Mouse (Mus musculus): Measurements from ENCODE around the gene Cacna1g.

Cacna1g gene

DNA sequence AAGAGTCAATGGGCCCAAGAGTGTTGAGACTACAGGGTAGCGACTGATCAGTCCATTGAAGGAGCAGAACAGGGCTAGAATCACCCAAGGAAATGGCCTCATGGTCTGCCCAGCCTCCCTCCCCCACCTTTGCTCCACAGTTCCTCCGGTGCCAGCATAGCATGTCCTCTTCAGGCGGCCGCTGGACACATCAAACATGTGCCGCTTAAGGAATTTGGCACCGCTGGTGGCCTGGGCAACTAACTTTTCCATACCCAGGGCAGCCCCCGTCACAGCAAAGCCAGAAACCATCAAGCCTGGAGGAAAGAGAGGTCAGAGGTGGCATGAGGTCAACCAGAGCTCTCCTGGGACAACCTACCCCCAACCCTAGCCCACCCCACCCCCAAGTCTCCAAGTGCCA is 8.0 kb upstream of the Cacna1g start:
- no peak for DNase-seq (ENCODE audit: low read depth, low spot score)

DNA sequence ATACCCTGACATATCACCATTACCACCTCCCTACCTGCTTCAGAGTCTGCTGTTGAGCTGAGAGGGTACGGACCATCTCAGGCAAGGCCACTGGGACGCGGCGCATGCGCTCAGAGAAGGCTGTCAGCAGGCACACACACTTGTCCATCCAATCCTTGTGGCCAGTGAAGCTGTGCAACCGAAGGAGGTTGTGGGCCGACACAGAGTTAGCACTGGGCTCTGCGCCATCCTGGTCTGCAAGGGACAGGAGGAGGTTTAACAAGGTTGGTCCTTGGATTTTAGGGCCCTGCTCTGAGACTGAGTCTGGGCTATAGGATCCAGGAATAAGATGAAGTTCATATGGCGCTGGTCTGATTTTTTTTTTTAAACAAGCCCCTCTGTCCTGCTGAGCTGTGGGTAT is 6.4 kb upstream of the Cacna1g start:
- DNase-seq (ENCODE audit: low read depth, low spot score): no peak

DNA sequence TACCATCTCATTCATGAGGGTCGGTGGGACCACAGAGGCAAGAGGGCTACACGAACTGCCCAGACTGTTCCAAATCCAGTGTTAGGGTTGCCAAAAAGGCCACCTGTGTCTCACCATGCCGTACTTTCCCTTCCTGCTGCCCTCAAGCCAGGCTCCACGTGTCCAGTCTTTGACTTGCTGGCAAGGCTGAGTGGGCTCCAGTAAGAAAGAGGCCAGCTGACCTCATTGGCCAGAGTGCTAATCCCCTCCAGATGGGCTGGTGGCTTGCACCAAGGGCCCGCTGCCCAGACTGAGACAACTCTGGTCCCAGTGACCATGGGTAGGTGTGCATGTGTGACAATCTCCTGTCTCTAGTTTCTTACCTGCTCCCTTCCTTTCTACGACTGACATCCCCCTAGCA is 3.7 kb upstream of the Cacna1g start:
- DNase-seq (ENCODE audit: low read depth, low spot score): no peak

DNA sequence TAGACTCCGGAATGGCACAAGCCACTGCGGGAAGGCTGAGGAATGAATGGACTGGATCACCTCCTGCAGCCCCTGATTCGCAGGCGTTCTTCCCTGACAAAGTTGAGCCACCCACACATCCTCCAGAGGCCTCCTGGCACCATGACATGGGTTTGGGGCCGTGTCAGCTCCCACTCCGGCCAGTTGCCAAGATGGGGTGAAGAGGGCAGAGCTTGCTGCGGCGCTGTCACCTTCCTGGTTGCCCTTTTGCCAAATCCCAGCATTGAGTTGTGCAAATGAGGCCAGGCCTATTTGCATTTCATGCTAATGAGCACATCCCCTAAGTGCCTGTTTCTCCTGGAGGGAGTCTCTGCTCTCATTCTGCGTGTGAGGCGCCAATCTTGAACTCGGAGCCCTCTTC is 1.7 kb upstream of the Cacna1g start:
- no peak for DNase-seq (ENCODE audit: low read depth, low spot score)

DNA sequence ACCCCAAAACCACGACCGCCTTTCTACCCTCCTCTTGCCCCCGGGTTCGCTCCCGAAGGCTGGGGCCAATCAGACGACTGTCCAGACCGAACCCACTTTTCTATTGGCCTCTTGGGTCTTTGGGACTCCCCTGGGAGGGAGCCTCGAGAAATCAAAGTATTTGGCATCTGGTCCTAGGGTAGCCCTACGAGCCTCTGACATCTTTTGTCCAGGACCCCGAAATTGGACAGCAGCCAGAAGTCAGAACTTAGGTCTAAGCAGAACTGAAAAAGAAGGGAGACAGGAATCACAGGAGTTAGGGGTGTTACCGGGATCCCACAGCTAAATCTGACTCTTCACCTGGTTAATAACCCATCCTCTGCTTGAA is 529 bp upstream of the Cacna1g start:
- no peak for DNase-seq (ENCODE audit: low read depth, low spot score)

DNA sequence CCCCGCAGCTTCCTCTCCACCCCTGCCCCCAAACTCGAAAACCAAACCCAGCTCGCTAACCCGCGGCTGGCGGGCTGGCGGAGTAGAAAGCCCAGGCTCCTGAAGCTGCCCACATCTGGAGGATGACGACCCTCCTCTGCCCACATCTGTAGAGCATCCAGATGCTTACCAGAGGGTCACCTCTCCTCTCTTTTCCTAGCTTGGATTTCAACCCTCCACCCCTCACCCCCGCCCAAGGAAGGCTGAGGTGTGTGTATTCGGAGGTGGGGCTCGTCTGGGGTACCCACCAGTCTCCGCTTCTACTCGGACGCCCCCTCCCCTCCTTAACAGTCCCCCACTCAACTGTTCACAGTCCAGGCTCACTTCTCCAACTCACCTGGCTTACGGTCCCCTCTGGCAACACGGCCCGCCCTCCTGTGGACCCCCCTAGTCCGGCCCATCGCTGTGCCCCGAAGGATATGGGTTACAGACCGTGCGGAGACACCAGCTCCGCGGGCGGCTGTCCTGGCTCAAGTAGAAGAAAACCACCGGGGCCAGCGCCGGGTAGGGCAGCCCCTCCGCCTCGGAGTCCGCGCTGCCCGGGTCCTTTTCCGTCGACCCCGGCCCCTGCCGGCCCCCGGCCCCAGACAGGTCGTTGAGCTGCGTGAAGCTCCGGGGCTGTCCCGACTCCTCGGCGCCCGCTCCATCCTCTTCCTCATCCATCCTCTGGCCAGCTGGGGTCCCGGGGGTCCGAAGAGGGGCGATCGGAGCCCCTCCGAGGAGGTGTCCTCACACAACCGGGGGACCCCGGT is 887 bp downstream of the Cacna1g start:
- no peak for DNase-seq (ENCODE audit: low read depth, low spot score)

DNA sequence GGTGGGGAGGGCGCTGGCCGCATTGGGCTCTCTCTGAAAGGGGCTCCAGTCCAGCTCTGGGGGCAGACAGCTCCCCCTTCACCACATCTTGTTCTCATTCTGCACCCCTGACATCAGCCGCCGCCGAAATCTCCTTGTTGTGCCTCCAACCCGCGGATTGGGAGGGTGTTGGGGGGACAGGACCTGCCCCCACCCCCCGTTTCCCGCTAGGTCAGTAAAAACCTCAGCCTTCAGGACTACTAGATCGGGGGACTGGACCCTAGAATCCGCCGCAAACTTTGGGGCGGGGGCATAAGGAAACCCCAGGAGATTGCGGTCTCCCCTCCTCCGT is 1.4 kb downstream of the Cacna1g start:
- DNase-seq (ENCODE audit: low read depth, low spot score): no peak

DNA sequence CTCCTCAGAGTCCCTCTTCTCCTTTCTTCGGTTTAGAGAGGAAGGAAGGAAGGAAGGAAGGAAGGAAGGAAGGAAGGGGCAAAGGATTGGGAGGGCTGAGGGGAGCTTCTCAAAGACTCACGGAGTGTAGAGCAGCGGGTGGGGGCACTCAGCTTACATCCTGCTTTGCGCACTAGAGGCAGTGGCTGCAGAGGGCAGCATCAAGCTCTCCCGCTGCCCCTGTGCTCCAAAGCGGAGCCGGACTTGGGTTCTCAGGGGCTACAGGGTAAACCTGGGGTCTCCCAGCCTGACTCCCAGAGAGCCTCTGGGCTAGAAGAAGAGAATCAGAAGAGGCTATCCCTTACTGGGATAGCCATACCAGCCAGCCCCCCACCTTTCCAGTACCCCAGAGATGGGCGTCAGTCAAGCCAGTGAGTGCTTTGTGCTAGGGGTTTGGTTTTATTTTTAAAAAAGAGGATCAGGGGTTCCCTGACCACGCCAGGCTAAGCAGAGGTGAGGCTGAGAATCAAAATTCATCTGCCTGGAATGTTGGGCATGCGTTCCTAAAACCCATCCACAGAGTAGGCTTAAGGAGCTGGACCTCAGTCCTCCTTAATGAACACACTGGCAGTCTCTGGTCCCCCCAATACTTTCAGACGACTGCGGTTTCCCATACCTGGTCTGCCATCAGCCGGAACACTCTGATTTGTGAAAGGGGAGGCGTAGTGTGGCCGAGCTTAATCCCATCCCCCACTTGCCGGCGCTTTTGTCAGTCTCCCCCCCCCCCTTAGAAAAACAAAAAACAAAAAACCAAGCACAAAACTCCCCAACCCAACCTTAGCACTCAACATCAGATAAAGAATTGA is 2.0 kb downstream of the Cacna1g start:
- DNase-seq (ENCODE audit: low read depth, low spot score): no peak

DNA sequence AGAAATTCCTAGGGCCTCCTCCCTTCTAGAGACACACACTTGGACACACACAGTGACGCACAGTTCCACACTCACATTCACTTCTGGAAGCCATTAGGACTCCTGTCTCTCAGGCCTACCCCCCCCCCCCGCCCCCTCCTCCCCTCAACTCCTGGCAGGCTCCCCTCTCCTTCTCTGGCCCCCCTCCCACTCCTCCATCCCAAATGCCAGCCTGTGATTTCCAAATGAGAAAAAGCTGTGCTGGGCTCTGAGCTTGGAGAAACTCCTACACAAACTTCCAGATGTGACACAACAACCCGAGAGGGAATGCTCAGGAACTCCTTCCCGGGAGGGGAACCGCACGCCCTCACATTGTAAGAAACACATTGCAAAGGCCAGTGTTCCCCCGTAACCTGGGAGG is 3.6 kb downstream of the Cacna1g start:
- peak; percentile 70 for DNase-seq (ENCODE audit: low read depth, low spot score)

DNA sequence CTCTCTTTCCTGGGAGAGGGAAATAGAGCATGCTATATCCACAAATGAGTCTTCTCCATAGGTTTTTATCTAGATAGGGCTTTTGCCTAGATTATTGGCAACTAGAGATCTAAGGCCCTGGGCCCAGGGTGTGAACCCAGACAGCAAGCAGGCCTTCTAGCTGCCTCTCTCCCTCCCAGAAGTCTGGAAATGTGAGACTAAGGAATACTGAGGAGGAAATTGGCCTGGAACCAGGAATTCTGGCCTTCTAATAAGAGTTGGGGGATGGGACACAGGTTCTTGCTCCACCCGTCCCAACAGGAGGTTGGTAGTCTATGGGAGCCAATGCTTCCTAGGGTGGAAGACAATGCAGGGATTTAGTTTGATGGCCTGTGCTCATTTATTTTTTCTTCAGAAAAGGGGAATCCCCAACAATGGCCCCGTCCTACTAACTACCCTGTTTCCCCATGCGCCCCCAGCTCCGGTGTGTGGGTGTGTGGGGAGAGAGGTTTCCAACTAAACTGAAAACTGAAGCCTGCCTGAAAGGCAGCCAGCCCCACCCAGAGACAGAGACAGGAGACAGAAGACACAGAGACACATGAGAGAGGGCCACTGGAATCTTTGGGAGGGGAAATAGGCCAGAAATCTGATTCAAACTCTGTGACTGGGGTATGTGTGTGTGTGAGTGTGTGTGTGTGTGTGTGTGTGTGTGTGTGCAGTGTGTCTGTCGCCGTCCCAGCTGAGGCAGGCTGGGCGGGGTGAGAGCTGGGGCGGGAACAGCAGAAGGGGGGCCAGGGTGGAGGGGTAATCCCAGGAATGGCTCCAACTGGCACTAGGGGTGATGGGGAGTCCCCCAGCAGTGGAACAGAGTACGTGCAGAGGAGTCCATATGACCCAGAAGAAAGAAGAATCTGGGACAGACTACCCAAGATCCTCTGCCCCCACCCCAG is 4.6 kb downstream of the Cacna1g start:
- DNase-seq (ENCODE audit: low read depth, low spot score): no peak

DNA sequence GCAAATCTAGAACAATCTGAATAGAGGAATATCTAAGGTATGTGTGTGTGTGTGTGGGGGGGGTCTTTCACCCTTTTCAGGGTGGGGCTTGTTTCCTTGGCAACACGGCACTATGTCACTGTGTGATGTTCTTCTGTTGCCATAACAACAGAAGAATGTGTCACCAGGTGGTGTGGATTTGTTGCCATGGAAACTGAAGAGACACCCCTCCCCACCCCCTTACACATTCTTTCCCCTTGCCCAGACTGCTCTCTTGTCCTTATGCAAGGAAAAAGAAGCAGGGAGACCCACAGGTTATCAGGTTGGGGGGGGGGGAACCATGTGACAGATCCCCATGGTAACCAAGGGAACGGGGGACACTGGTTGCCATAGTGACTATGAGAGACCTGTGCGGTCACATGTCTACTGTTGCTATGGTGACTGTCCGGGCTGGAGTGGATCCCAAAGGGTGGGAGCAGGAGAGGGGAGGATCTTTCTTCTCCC is 5.4 kb downstream of the Cacna1g start:
- peak; percentile 88 for DNase-seq (ENCODE audit: low read depth, low spot score)

DNA sequence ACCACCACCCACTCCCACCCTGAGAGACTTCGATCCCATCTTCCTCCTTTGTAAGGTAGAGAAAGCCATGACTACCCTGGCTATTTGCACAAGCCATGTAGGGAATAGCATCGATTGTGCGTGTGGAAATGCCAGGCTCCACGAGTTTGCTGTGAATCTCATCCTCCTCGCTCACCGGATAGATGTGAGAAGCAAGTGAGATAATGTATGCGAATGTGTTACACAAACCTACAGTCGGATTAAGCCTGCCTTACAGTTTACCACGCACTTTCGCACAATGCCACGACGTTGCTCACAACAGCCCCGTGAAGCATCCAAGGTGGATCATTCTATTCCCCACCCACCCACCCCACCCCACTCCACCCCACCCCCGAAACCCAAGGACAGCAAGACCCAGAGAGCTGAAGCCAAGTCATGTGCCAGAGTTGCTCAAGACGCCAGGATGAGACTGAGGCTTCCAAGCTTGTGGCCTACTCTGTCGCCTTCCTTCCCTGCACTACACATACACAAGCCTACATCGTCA is 7.6 kb downstream of the Cacna1g start:
- DNase-seq (ENCODE audit: low read depth, low spot score): no peak

DNA sequence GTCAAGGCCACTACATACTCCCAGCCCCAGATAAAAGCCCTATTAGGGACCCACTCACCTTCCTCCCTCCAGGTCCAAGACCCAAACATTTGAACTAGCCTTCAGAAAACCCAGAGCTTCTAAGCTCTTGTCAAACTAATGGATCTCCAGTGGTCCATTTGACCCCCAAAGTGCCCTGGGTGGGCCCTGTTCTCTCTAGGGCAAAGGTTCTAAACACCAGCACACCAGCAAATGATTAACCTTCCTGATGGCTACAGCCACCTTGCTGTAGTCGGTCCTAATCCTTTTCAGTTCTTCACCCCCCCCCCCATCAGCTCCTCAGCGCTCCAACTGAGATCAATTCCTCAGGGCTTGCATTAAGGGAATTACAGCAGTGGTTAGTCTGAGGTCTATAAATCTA is 9.8 kb downstream of the Cacna1g start:
- DNase-seq (ENCODE audit: low read depth, low spot score): no peak

DNA sequence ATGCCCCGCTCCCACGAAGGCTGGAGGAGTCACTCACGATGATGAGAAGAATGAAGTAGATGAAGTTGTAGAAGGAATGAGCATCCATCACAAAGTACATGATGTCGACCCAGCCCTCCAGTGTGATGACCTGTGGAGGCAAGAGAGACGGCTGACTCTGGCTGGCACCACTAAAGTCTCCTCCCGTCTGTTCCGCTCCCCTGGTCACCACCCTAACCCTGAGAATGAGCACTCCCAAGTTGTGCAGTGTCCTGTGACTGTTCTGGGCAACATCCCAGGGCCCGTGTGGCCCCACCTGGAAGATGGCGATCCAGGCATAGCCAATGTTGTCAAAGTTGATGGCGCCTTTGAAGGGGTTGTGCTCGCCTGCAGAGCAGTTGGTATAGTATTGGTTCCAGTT is 12.1 kb downstream of the Cacna1g start:
- no peak for DNase-seq (ENCODE audit: low read depth, low spot score)

DNA sequence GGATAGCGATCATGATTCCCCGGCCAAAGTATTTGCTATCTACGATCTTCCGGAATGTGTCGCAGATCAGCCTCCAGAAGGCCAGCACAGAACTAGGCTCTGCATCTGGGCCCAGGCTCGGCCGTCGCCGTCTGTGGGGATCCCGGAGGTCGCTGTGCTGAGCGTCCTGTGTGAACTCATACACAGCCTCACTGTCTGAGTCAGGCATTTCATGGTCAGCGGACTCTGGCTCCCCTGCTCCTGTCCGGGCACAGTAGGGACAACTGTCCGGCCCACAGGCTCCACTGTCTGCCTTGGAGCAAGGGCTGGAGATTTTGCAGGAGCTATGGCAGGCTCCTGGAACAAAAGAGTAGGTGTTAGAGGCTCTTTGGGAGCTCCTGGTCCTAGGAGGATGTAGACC is 17.0 kb downstream of the Cacna1g start:
- no peak for DNase-seq (ENCODE audit: low read depth, low spot score)

DNA sequence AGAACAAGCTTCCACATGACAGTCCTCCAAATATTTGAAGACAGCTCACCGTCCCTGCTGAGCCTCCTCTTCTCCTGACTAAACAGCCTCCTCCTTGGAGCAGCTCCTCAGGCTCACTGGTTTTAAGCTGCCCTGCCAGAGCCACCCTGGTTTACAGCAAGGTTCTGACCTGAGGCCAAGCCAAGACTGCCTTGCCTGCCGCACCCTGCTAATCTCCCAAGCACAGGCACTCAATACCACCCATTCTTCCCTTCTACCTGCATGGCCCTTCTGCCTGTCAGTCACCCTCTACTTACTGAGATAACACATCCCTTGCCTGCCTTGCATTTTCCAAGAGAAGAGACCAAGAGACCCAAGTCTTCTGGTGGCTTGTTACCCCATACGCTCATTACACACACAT is 17.7 kb downstream of the Cacna1g start:
- no peak for DNase-seq (ENCODE audit: low read depth, low spot score)

DNA sequence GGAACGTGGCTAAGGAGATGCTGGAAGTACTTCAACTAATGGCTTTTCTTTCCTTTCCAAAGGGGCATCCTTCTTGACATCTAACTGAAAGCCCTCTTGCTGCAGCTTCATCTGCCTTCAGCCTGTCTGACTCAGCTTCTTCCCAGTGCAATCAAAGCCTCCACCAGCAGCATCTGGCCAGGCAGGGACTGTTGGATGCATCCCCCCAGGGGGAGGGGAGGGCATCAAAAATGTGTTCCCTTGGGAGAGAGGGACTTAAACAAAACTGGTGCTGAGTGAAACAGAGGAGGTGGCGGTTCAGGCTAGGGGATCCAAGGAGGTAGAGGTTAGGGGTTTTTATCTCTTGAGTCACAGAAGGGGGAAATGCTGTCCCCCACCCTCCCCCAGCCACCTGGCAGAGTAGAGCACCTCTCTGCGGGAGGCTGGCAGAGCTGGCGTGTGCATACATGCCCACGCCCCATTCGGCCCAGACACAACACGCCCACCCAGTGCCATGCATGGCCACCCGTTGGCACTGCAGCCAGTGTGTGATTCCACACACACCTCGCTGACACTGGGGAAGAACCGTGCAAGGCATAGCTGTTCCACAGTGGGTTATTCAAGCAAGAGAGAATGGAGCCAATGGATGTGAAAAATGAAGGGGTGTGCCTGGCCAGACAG is 18.7 kb downstream of the Cacna1g start:
- DNase-seq (ENCODE audit: low read depth, low spot score): no peak

DNA sequence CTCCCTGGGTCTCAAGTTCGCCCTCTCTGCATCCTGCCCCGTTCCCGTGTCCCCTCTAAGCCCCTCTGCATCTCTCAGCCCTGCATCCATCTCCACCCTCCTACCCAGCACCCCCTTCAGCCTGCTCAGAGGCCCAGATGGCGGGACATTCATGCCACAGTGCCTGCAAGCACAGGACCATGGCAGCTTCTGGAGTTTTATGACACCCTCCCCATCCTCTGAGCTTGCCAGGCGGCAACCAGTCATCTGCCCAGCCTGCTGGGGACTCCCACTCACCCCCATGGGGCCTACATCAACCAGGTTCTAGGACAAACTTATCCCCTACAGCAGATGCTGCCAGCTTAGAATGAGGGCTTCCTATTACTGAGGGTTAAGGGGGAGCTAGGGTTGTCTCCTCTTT is 19.2 kb downstream of the Cacna1g start:
- DNase-seq (ENCODE audit: low read depth, low spot score): no peak

DNA sequence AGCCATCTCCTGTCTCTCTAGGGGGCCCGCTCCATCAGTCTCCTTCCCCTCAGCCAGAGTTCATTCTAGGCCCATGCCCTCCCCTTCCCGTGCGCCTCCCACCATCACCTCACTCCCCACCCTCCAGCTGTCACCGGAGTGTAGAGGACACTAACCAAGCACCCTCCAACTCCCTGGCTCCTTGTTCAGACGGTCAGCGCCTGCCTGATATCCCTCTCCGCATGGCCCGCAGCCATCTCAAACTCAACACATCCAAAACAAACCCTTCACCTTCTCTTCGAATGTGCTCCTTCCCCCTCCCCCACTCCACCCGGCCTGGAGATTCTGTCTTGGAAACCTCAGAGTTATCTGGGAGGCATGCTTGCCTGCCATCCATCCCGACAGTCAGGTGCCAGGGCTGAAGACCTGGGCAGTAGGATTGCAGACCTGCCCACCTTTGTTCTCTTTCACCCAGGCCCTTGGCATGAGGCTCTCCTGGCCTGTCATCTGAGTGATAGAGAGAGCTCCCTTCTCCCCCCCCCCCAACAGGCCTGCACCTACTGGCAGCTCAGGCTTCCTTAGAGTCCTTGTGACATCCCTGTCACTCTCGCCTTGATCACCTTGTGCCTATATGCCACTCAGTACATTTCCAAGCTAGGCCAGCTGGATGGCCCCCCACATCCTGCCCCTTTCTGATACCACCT is 22.8 kb downstream of the Cacna1g start:
- DNase-seq (ENCODE audit: low read depth, low spot score): no peak

DNA sequence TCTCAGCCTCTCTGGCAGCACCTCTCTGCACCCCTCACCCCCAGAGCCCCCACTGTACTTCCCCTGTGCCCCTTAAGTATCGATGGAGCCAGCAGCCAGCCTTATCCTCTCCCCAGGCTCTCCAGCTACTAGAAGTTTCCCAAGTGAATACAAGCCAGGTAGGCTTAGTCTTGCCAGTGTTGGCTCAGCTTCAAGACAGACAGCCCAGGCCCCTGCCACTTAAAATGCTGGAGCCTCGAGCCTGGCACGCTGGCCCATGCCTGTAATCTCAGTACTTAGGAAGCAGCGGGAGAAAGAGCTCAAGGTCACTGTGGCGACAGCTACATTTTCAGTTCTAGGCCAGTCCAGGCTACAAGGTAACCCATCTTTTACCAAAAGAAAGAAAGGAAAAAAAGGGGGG is 24.1 kb downstream of the Cacna1g start:
- no peak for DNase-seq (ENCODE audit: low read depth, low spot score)

DNA sequence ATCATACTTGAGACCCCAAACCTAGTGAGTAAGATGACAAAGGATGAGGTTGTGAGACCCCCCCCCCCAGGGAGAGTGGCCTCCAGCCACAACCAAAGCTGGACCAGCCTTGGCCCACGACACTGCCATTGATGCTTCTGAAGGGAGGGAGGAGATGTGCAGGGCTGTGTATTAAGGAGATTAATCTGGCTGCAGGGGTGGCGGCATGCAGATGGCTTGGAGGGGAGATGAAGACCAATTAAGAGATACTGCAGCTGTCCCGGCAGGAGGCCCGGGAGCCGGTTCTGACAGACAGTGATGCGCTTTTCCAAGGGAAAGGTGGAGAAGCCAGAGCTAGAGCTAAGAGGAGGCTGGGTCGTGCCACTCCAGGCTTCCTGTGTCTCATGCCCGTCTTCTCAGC is 24.8 kb downstream of the Cacna1g start:
- no peak for DNase-seq (ENCODE audit: low read depth, low spot score)

All from mesoderm, embryonic 11.5 days (tissue).